Mouse (Mus musculus) lung, embryonic 16.5 days (tissue): ENCODE results near the gene Olfr281. TPM values are rescaled to one million over a fixed set of nuclear protein-coding genes. Genes with fewer than 3 reads are reported as not detected.

Source experiments
- ATAC-seq: fragments of 200-750 bp; cut with Nextera tagmentation; 2 replicates; pipeline ENCODE4 v1.8.0; 2017; ENCODE audit warnings: low read depth, mild to moderate bottlenecking, moderate library complexity
- H3K27ac ChIP-seq: fragments of 300-500 bp; sonication (generic); 2 replicates; pipeline ENCODE4 v1.5.1; 2014; ENCODE audit warnings: mild to moderate bottlenecking, control low read depth, low read length
- H3K27me3 ChIP-seq: fragments of 300-500 bp; sonication (generic); 2 replicates; pipeline ENCODE4 v1.6.1; 2014; ENCODE audit warnings: low read depth, low read length, mixed read lengths; ENCODE audit not compliant: control insufficient read depth, insufficient read depth
- H3K36me3 ChIP-seq: fragments of 300-500 bp; sonication (generic); 2 replicates; pipeline ENCODE4 v1.6.1; 2014; ENCODE audit warnings: low read length; ENCODE audit not compliant: control insufficient read depth, insufficient read depth
- H3K4me1 ChIP-seq: fragments of 300-500 bp; sonication (generic); replicated peaks from 2 replicates; pipeline ENCODE4 v1.6.1; 2014; ENCODE audit warnings: low read length, mixed read lengths; ENCODE audit not compliant: control insufficient read depth, insufficient read depth
- H3K4me2 ChIP-seq: fragments of 300-500 bp; sonication (generic); 2 replicates; pipeline ENCODE4 v1.6.1; 2014; ENCODE audit warnings: low read depth, low read length, control low read depth
- H3K4me3 ChIP-seq: fragments of 300-500 bp; sonication (generic); 2 replicates; pipeline ENCODE4 v1.5.1; 2014; ENCODE audit warnings: mild to moderate bottlenecking, low read length, control low read depth
- H3K9ac ChIP-seq: fragments of 300-500 bp; sonication (generic); 2 replicates; pipeline ENCODE4 v1.6.1; 2014; ENCODE audit warnings: low read length, control low read depth
- H3K9me3 ChIP-seq: fragments of 300-500 bp; sonication (generic); 2 replicates; pipeline ENCODE4 v1.6.1; 2016; ENCODE audit warnings: low read length; ENCODE audit not compliant: control insufficient read depth
- WGBS: fragments of 180-500 bp; shearing (Covaris S2); extraction: QIAGEN DNeasy Blood & Tissue Kit; methylation state at CpG from one replicate; pipeline ENCODE4 v1.1.7; 2014; 5-methylcytosine and 5-hydroxymethylcytosine counted together
- polyA plus RNA-seq: library from polyadenylated mRNA; unstranded; fragments of >200 nt; fragmentation: Nextera tagmentation; extraction: Ambion mirVana; gene quantifications from 2 replicates; pipeline ENCODE4 v1.2.1, GENCODE M21; 2015

The Olfr281 gene
- polyA plus RNA-seq, 1 experiment from 2014 or later, result not detected

- H3K27me3 ChIP-seq, result no peaks in the 10 kb centered on the region
- peaks cover 4% of the 10 kb centered on the region; the same call in 1 of the 2 replicates for H3K4me1 ChIP-seq
- H3K9ac ChIP-seq, result no peak overlapping the region
- H3K4me3 ChIP-seq, result no peak overlapping the region
- ATAC-seq, result no peak
- WGBS, result 68% methylated on average over 9 of the region's 9 CpGs
- no peak overlapping the region for H3K4me2 ChIP-seq
- no peaks in the 10 kb centered on the region for H3K36me3 ChIP-seq
- no peak overlapping the region for H3K27ac ChIP-seq
- no peaks in the 10 kb centered on the region for H3K9me3 ChIP-seq
Observed at GRCm38 (mm10) chr15:98506253-98506957, 54.0 kb downstream of the Olfr281 start.

GRCm38 (mm10) chr15:98507321-98507720 lies 54.9 kb downstream of the Olfr281 start:
- Histone ChIP-seq H3K9me3 (no peaks in the 10 kb centered on the region), H3K4me3 (no peak overlapping the region), H3K4me2 (no peak overlapping the region), H3K27me3 (no peaks in the 10 kb centered on the region), H3K36me3 (no peaks in the 10 kb centered on the region), H3K4me1 (peaks cover 4% of the 10 kb centered on the region; the same call in 1 of the 2 replicates), H3K9ac (no peak overlapping the region), H3K27ac (no peak overlapping the region)
- 85% methylated on average over 6 of the region's 6 CpGs for WGBS
- no peak for ATAC-seq

DNA sequence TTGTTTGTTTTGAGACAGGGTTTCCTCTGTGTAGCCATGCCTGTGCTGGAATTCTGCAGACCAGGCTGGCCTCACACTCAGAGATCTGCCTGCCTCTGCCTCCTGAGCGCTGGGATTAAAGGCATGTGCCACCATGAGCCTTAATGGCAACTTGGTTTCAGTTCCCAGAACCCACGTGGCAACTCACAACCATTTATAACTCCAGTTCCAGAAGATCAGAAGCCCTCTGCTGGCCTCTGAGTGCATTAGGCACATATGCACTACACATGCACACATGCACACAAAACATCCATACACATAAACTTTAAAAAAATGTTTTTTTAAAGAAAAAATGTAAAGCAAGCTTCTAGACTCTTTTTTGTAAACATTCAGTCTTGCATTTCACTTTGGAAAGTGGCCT lies 57.0 kb downstream of the Olfr281 start:
- no peaks in the 10 kb centered on the region for H3K36me3 ChIP-seq
- H3K4me1 ChIP-seq, result peaks cover 4% of the 10 kb centered on the region
- no peaks in the 10 kb centered on the region for H3K9me3 ChIP-seq
- H3K27me3 ChIP-seq, result no peaks in the 10 kb centered on the region
- H3K4me3 ChIP-seq, result no peak overlapping the region
- WGBS, result 60% methylated on average over 2 of the region's 2 CpGs
- H3K27ac ChIP-seq, result no peak overlapping the region
- no peak overlapping the region for H3K4me2 ChIP-seq
- ATAC-seq, result no peak
- no peak overlapping the region for H3K9ac ChIP-seq

Other genes with a start within 250 kb of the Olfr281 start
- not detected in 2 replicates for gene Gm44579, start 231.6 kb upstream of the Olfr281 start, polyA plus RNA-seq
- gene Olfr287, start 231.5 kb upstream of the Olfr281 start, polyA plus RNA-seq, result not detected in 2 replicates
- gene Olfr286, start 218.1 kb upstream of the Olfr281 start, polyA plus RNA-seq, result not detected in 2 replicates
- not detected in 2 replicates for gene H1fnt, start 195.3 kb upstream of the Olfr281 start, polyA plus RNA-seq
- 0.65 and 0.70 TPM in 2 replicates for gene Zfp641, start 156.4 kb upstream of the Olfr281 start, polyA plus RNA-seq
- gene Olfr285, start 135.2 kb upstream of the Olfr281 start, polyA plus RNA-seq, result not detected in 2 replicates
- not detected in 2 replicates for gene Olfr284, start 111.6 kb upstream of the Olfr281 start, polyA plus RNA-seq
- gene Olfr283, start 71.6 kb upstream of the Olfr281 start, polyA plus RNA-seq, result not detected in 2 replicates
- not detected in 2 replicates for gene Olfr282, start 21.4 kb upstream of the Olfr281 start, polyA plus RNA-seq
- not detected in 2 replicates for gene OR5BS1P, start 17.3 kb downstream of the Olfr281 start, polyA plus RNA-seq
- gene Lalba, start 30.1 kb downstream of the Olfr281 start, polyA plus RNA-seq, result 0.39 and 0.82 TPM in 2 replicates
- gene Olfr279, start 39.8 kb downstream of the Olfr281 start, polyA plus RNA-seq, result not detected in 2 replicates
- 86.3 and 89.9 TPM in 2 replicates for gene Kansl2, start 81.7 kb downstream of the Olfr281 start, polyA plus RNA-seq
- gene Ccnt1, start 118.3 kb downstream of the Olfr281 start, polyA plus RNA-seq, result 51.6 and 64.2 TPM in 2 replicates
- gene 4930415O20Rik, start 118.4 kb downstream of the Olfr281 start, polyA plus RNA-seq, result not detected in 2 replicates
- gene Adcy6, start 157.5 kb downstream of the Olfr281 start, polyA plus RNA-seq, result 21.5 and 21.7 TPM in 2 replicates
- gene Cacnb3, start 178.3 kb downstream of the Olfr281 start, polyA plus RNA-seq, result 21.9 and 22.7 TPM in 2 replicates
- 21.6 and 24.0 TPM in 2 replicates for gene Ddx23, start 210.3 kb downstream of the Olfr281 start, polyA plus RNA-seq
- 0.68 and 0.92 TPM in 2 replicates for gene Rnd1, start 224.9 kb downstream of the Olfr281 start, polyA plus RNA-seq